10 mouse cellular contexts compared by ENCODE assay signal in genomic region chr7:70118971-70119370, GRCm38 (mm10).
DNase-seq lines count a peak whose midpoint lies in the region; ATAC-seq and TF ChIP-seq lines count a peak whose summit lies in the region.
"Had no signal": no experiment of that assay in that cellular context is flagged by ENCODE, and none has a peak within 500 bp of the region (broad histone marks: within the 10 kb centered on the region; RNA-seq: fewer than 3 reads in every experiment).

No protein-coding gene starts in this region.

- peak overlapping the region; percentile 50 for H3K4me2 ChIP-seq in intestine, embryonic 16.5 days (ENCODE audit: low read depth, low read length)
- peak overlapping the region; percentile 79 for H3K4me2 ChIP-seq in neural tube, embryonic 15.5 days

- H3K4me3 ChIP-seq in layer of hippocampus, adult 2 months, result peak overlapping the region; percentile 49
- H3K4me3 ChIP-seq in embryonic fibroblast, embryonic 13.5 days (ENCODE audit: insufficient read depth, low read length), result peak overlapping the region; percentile 11; the same call in 1 of the 2 replicates
- no peak overlapping the region for H3K4me3 ChIP-seq in intestine, embryonic 16.5 days (ENCODE audit: low read length)
- H3K4me3 ChIP-seq in neural tube, embryonic 15.5 days (replicated peaks), result peak overlapping the region; percentile 41

- ATAC-seq in intestine, embryonic 16.5 days, result no peak
- no peak for ATAC-seq in neural tube, embryonic 15.5 days (ENCODE audit: low FRiP score)

- TF ChIP-seq POLR2A in embryonic fibroblast, embryonic 13.5 days (IDR thresholded peaks at IDR 0.05; ENCODE audit: low read depth, low read length), result no peak

- no peaks in the 10 kb centered on the region for H3K9me3 ChIP-seq in intestine, embryonic 16.5 days (ENCODE audit: control insufficient read depth, low read length)
- H3K9me3 ChIP-seq in neural tube, embryonic 15.5 days (replicated peaks), result no peaks in the 10 kb centered on the region

- no peak for DNase-seq in layer of hippocampus, adult 2 months (ENCODE audit: low spot score in 2 of 2)
- DNase-seq in layer of hippocampus, adult 8-10 months (ENCODE audit: low spot score in 2 of 2), result no peak
- DNase-seq in left cerebral cortex, postnatal 14 days (ENCODE audit: low spot score in 2 of 2), result no peak
- DNase-seq in layer of hippocampus, adult 9-11 months, result no peak
- DNase-seq in left cerebral cortex, adult 8-10 months (ENCODE audit: low spot score in 2 of 2), result no peak
- DNase-seq: lung, adult 18-20 months; right cerebral cortex, adult 18-20 months had no signal

- no peaks in the 10 kb centered on the region for H3K4me1 ChIP-seq in embryonic fibroblast, embryonic 13.5 days (ENCODE audit: control insufficient read depth, insufficient read depth, low read length)
- H3K4me1 ChIP-seq in intestine, embryonic 16.5 days (ENCODE audit: control insufficient read depth, insufficient read depth, low read length), result no peaks in the 10 kb centered on the region
- peaks cover 13% of the 10 kb centered on the region for H3K4me1 ChIP-seq in neural tube, embryonic 15.5 days

- 43% methylated on average over 7 of the region's 7 CpGs for WGBS in intestine, embryonic 16.5 days
- WGBS in neural tube, embryonic 15.5 days, result 29% methylated on average over 7 of the region's 7 CpGs

- TF ChIP-seq CTCF in layer of hippocampus, adult 2 months (conservative IDR thresholded peaks at IDR 0.05), result no peak
- TF ChIP-seq CTCF in embryonic fibroblast, embryonic 13.5 days (IDR thresholded peaks at IDR 0.05; ENCODE audit: borderline replicate concordance, insufficient read depth, low read length), result no peak

- no peak overlapping the region for H3K9ac ChIP-seq in intestine, embryonic 16.5 days (ENCODE audit: low read depth, low read length)
- peak overlapping the region; percentile 45; the same call in 1 of the 2 replicates for H3K9ac ChIP-seq in neural tube, embryonic 15.5 days (replicated peaks)

- intact Hi-C loops in left cerebral cortex, postnatal 14 days (cut with DNase I), result no loop called here

- no peaks in the 10 kb centered on the region; the same call in 1 of the 2 replicates for H3K27me3 ChIP-seq in intestine, embryonic 16.5 days (replicated peaks; ENCODE audit: control insufficient read depth, insufficient read depth, low read length)
- peaks cover 36% of the 10 kb centered on the region for H3K27me3 ChIP-seq in neural tube, embryonic 15.5 days (replicated peaks)

- H3K36me3 ChIP-seq in intestine, embryonic 16.5 days (ENCODE audit: control insufficient read depth, insufficient read depth, low read length), result no peaks in the 10 kb centered on the region
- H3K36me3 ChIP-seq in neural tube, embryonic 15.5 days, result no peaks in the 10 kb centered on the region

- H3K27ac ChIP-seq in layer of hippocampus, adult 2 months, result peak overlapping the region; percentile 72
- H3K27ac ChIP-seq in embryonic fibroblast, embryonic 13.5 days (ENCODE audit: insufficient read depth, low read length), result no peak overlapping the region
- H3K27ac ChIP-seq in intestine, embryonic 16.5 days (ENCODE audit: low read length), result no peak overlapping the region
- no peak overlapping the region for H3K27ac ChIP-seq in neural tube, embryonic 15.5 days (replicated peaks)
